Comparison of ENCODE assay signal across 8 mouse cellular contexts in the genomic region with DNA sequence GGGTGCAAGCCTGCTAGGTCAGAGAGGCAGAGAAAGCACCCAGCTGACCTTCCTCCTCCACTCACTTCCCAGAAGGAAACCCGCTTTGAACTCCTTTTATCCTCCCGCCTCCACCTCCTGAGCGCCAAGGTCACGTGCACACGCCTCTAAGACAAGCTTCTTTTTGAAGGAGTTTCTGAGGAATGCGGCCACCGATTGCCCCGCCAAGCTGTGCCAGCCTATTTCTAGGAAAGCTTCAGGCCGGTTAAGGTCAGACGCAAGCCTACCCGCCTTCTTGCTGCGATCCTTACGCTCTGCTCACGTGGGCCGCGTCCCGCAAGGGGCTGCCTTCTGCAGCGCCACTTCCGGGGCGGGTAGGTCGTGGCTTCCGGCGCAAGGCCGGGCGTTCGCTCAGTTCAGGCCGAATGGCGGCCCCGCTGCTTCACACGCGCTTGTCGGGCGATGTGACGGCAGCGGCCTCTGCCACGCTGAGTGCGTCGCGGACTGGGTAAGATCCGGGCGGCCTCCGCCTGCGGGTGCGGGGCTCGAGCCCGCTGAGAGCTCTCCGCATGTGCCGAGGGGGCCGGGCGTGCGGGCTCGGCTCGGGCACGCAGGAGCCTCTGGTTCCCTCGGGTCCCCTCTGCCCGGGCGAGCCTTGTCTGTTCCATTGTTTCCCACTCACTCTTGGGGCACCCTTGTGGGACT. TPM values are rescaled to one million over a fixed set of nuclear protein-coding genes. Genes with fewer than 3 reads are reported as not detected.
DNase-seq lines count a peak whose midpoint lies in the region; ATAC-seq and TF ChIP-seq lines count a peak whose summit lies in the region.

Rrn3 (plus strand) TSS at position 356 of the 684 bp plus-strand sequence.

- H3K36me3 ChIP-seq in C2C12 (ENCODE audit: control insufficient read depth, insufficient read depth) (peaks cover 22% of the 10 kb centered on the region), myocyte (ENCODE audit: control insufficient read depth, insufficient read depth) (peaks cover 2% of the 10 kb centered on the region)
- peaks cover 25% of the 10 kb centered on the region for H3K36me3 ChIP-seq in erythroblast, embryonic 14.5 days (ENCODE audit: control insufficient read depth)
- peaks cover 11% of the 10 kb centered on the region for H3K36me3 ChIP-seq in heart, embryonic 11.5 days (ENCODE audit: control insufficient read depth, insufficient read depth, low read length)
- H3K36me3 ChIP-seq in kidney, embryonic 16.5 days (ENCODE audit: insufficient read depth, low read length), result peaks cover 15% of the 10 kb centered on the region; the same call in 1 of the 2 replicates
- H3K36me3 ChIP-seq in liver, adult 2 months (ENCODE audit: control insufficient read depth, insufficient read depth, low read length), result peaks cover 19% of the 10 kb centered on the region
- H3K36me3 ChIP-seq in splenic B cell, adult 2 months (ENCODE audit: control insufficient read depth, insufficient read depth, low read length, poor library complexity, severe bottlenecking), result peaks cover 5% of the 10 kb centered on the region

- DNase-seq in brain, embryonic 14.5 days (ENCODE audit: low read depth), result peak; percentile 97
- peak; percentile 86 for DNase-seq in liver, adult 2 months (ENCODE audit: extremely low read depth, low read depth, low spot score)
- DNase-seq in splenic B cell, adult 2 months (ENCODE audit: low read depth, low spot score), result peak; percentile 93

- peak within 1 kb of the TSS; percentile 84 for H3K27ac ChIP-seq in heart, embryonic 11.5 days (ENCODE audit: low read depth, low read length)
- H3K27ac ChIP-seq in kidney, embryonic 16.5 days (ENCODE audit: low read length), result peak within 1 kb of the TSS; percentile 88
- peak within 1 kb of the TSS; percentile 89 for H3K27ac ChIP-seq in liver, adult 2 months (replicated peaks; ENCODE audit: insufficient read depth, low read depth, low read length)

- H3K27me3 ChIP-seq in C2C12 (ENCODE audit: control insufficient read depth, insufficient read depth, insufficient read length) (no peaks in the 10 kb centered on the region), myocyte (ENCODE audit: control insufficient read depth, insufficient read depth, insufficient read length) (no peaks in the 10 kb centered on the region)
- no peaks in the 10 kb centered on the region for H3K27me3 ChIP-seq in erythroblast, embryonic 14.5 days (ENCODE audit: control insufficient read depth)
- H3K27me3 ChIP-seq in heart, embryonic 11.5 days (ENCODE audit: control insufficient read depth, insufficient read depth, low read length), result no peaks in the 10 kb centered on the region
- no peaks in the 10 kb centered on the region for H3K27me3 ChIP-seq in kidney, embryonic 16.5 days (ENCODE audit: insufficient read depth, low read length)
- no peaks in the 10 kb centered on the region for H3K27me3 ChIP-seq in liver, adult 2 months (ENCODE audit: control insufficient read depth, insufficient read depth, low read length)
- H3K27me3 ChIP-seq in splenic B cell, adult 2 months (ENCODE audit: control insufficient read depth, insufficient read depth, low read length, poor library complexity, severe bottlenecking), result no peaks in the 10 kb centered on the region

- H3K9ac ChIP-seq in heart, embryonic 11.5 days (ENCODE audit: low read depth, low read length), result peak within 1 kb of the TSS; percentile 93
- peak within 1 kb of the TSS; percentile 90 for H3K9ac ChIP-seq in kidney, embryonic 16.5 days (replicated peaks; ENCODE audit: low read length)
- peak within 1 kb of the TSS; percentile 98 for H3K9ac ChIP-seq in liver, adult 2 months (ENCODE audit: low read depth, low read length)

- H3K4me1 ChIP-seq in erythroblast, embryonic 14.5 days (ENCODE audit: control insufficient read depth), result peaks cover 27% of the 10 kb centered on the region
- peaks cover 7% of the 10 kb centered on the region for H3K4me1 ChIP-seq in heart, embryonic 11.5 days (ENCODE audit: control insufficient read depth, insufficient read depth, low read length)
- peaks cover 14% of the 10 kb centered on the region for H3K4me1 ChIP-seq in kidney, embryonic 16.5 days (ENCODE audit: insufficient read depth, low read length)
- peaks cover 12% of the 10 kb centered on the region for H3K4me1 ChIP-seq in liver, adult 2 months (ENCODE audit: control insufficient read depth, insufficient read depth, low read length)

- H3K79me2 ChIP-seq in C2C12 (ENCODE audit: control insufficient read depth, insufficient read depth) (peaks cover 49% of the 10 kb centered on the region), myocyte (ENCODE audit: control insufficient read depth, insufficient read depth) (peaks cover 17% of the 10 kb centered on the region)
- H3K79me2 ChIP-seq in liver, adult 2 months (ENCODE audit: control insufficient read depth, insufficient read depth, low read length), result peaks cover 8% of the 10 kb centered on the region; the same call in 1 of the 2 replicates

- peak within 1 kb of the TSS; percentile 80 for H3K4me2 ChIP-seq in heart, embryonic 11.5 days
- peak within 1 kb of the TSS; percentile 81 for H3K4me2 ChIP-seq in kidney, embryonic 16.5 days (replicated peaks; ENCODE audit: low read depth, low read length)
- peak within 1 kb of the TSS; percentile 97 for H3K4me2 ChIP-seq in myocyte (ENCODE audit: low read depth)

- peak; percentile 96 for ATAC-seq in heart, embryonic 11.5 days (replicated peaks; ENCODE audit: insufficient number of reproducible peaks, low FRiP score, low TSS enrichment)
- ATAC-seq in kidney, embryonic 16.5 days (ENCODE audit: low FRiP score, low TSS enrichment), result peak; percentile 99

- H3K4me3 ChIP-seq in C2C12 (ENCODE audit: insufficient read depth, poor library complexity, severe bottlenecking) (peak within 1 kb of the TSS; percentile 69), myocyte (peak within 1 kb of the TSS; percentile 78)
- H3K4me3 ChIP-seq in erythroblast, embryonic 14.5 days (replicated peaks), result peak within 1 kb of the TSS; percentile 91
- H3K4me3 ChIP-seq in heart, embryonic 11.5 days (ENCODE audit: low read depth, low read length), result peak within 1 kb of the TSS; percentile 87
- H3K4me3 ChIP-seq in kidney, embryonic 16.5 days (ENCODE audit: low read length), result peak within 1 kb of the TSS; percentile 87
- H3K4me3 ChIP-seq in liver, adult 2 months (ENCODE audit: insufficient read depth, low read depth, low read length), result peak within 1 kb of the TSS; percentile 93

- peaks cover 25% of the 10 kb centered on the region for H3K79me3 ChIP-seq in C2C12 (ENCODE audit: low read depth)

- peaks cover 4% of the 10 kb centered on the region; the same call in 1 of the 2 replicates for H3K9me3 ChIP-seq in erythroblast, embryonic 14.5 days (ENCODE audit: control insufficient read depth, low read length)
- H3K9me3 ChIP-seq in heart, embryonic 11.5 days (replicated peaks; ENCODE audit: control insufficient read depth, low read length), result no peaks in the 10 kb centered on the region
- H3K9me3 ChIP-seq in kidney, embryonic 16.5 days (ENCODE audit: low read length), result peaks cover 10% of the 10 kb centered on the region; the same call in 1 of the 2 replicates

- under 1% methylated on average over 55 of the region's 57 CpGs for WGBS in heart, embryonic 11.5 days (ENCODE audit: insufficient replicate concordance)
- WGBS in kidney, embryonic 16.5 days, result under 1% methylated on average over 56 of the region's 57 CpGs
- under 1% methylated on average over 57 of the region's 57 CpGs for WGBS in liver, adult 2 months

- peak; percentile 90 for TF ChIP-seq POLR2A in brain, embryonic 14.5 days (IDR thresholded peaks at IDR 0.05; ENCODE audit: borderline replicate concordance, extremely low read depth, insufficient read depth, insufficient read length, poor library complexity, severe bottlenecking)
- TF ChIP-seq POLR2A in liver, adult 2 months (IDR thresholded peaks at IDR 0.05; ENCODE audit: extremely low read depth, insufficient read depth, low read length), result peak; percentile 93
- TF ChIP-seq POLR2A in myocyte (IDR thresholded peaks at IDR 0.05; ENCODE audit: insufficient read length, low read depth), result peak; percentile 97

- TF ChIP-seq CTCF in C2C12 (IDR thresholded peaks at IDR 0.05; ENCODE audit: control insufficient read depth, insufficient read depth, insufficient read length), result no peak
- TF ChIP-seq CTCF in brain, embryonic 14.5 days (IDR thresholded peaks at IDR 0.05; ENCODE audit: borderline replicate concordance, extremely low read depth, insufficient read depth, insufficient read length), result no peak
- TF ChIP-seq CTCF in liver, adult 2 months (IDR thresholded peaks at IDR 0.05; ENCODE audit: low read depth, low read length), result no peak

- H3ac ChIP-seq in C2C12 (ENCODE audit: control insufficient read depth, insufficient read length, low read depth) (peak within 1 kb of the TSS; percentile 82), myocyte (ENCODE audit: control insufficient read depth, insufficient read length) (peak within 1 kb of the TSS; percentile 18)

TF ChIP-seq in C2C12, 6 proteins besides CTCF, POLR2A, EP300 and RAD21:
- peak; percentile 99 for TF ChIP-seq MAX (IDR thresholded peaks at IDR 0.05)
- TF ChIP-seq CEBPB (IDR thresholded peaks at IDR 0.05; ENCODE audit: low read depth), result no peak
- no peak for TF ChIP-seq MYOG (IDR thresholded peaks at IDR 0.05; ENCODE audit: control insufficient read depth, extremely low read depth, insufficient read length)
- no peak for TF ChIP-seq FOSL1 (IDR thresholded peaks at IDR 0.05; ENCODE audit: insufficient read depth, low read length, poor library complexity, severe bottlenecking)
- no peak for TF ChIP-seq MYOD1 (IDR thresholded peaks at IDR 0.05; ENCODE audit: control insufficient read depth, insufficient read length, low read depth)
- peak; percentile 95 for TF ChIP-seq USF1 (IDR thresholded peaks at IDR 0.05; ENCODE audit: low read depth)
TF ChIP-seq in C2C12: peak in this region for 2.

TF ChIP-seq in myocyte, 11 proteins besides CTCF, POLR2A, EP300 and RAD21:
- TF ChIP-seq TCF12 (IDR thresholded peaks at IDR 0.05; ENCODE audit: insufficient read depth, poor library complexity, severe bottlenecking), result no peak
- TF ChIP-seq POLR2AphosphoS2 (IDR thresholded peaks at IDR 0.05; ENCODE audit: insufficient read length, low read depth), result peak; percentile 99
- no peak for TF ChIP-seq E2F4 (IDR thresholded peaks at IDR 0.05; ENCODE audit: insufficient read depth)
- TF ChIP-seq MAX (IDR thresholded peaks at IDR 0.05; ENCODE audit: low read depth), result no peak
- TF ChIP-seq USF1 (IDR thresholded peaks at IDR 0.05; ENCODE audit: low read depth), result peak; percentile 96
TF ChIP-seq in myocyte: peak in this region for 2.

RNA-seq across cellular contexts. Expression of gene Rrn3, which starts in this region (rescaled TPM):
- polyA plus RNA-seq in C2C12 (2012; fragmentation: generic; extraction: Trizol) (44.3 TPM), myocyte (2012; fragmentation: generic; extraction: Trizol) (40.6 TPM)
- polyA plus RNA-seq in brain, embryonic 14.5 days (2012; rRNA removed), result 32.2 and 49.1 TPM in 2 replicates
- 0.38 and 0.41 TPM in 2 replicates for polyA plus RNA-seq in erythroblast, embryonic 14.5 days (2012)
- 54.9 and 58.7 TPM in 2 replicates for polyA plus RNA-seq in heart, embryonic 11.5 days (2014; fragmentation: Nextera tagmentation; extraction: Ambion mirVana)
- 63.8 and 69.8 TPM in 2 replicates for polyA plus RNA-seq in kidney, embryonic 16.5 days (2015; fragmentation: Nextera tagmentation; extraction: Ambion mirVana)
- total RNA-seq in liver, adult 2 months (2014; rRNA removed), result 12.1 and 13.2 TPM in 2 replicates
- polyA plus RNA-seq in liver, adult 2 months (2012; rRNA removed), result 4.8 and 10.4 TPM in 2 replicates

Comparison
In these comparisons a context has a peak if more than half of its experiments do, and no peak if none do; other contexts are left out.
1. Peak in every context shown above with its lines: DNase-seq, ATAC-seq, H3K4me3 ChIP-seq and H3K27ac ChIP-seq.